Comparison of ENCODE assay signal across 24 mouse cellular contexts in genomic region chr3:136977859-136978258, GRCm38 (mm10).
"Had no signal": no experiment of that assay in that cellular context is flagged by ENCODE, and none has a peak within 500 bp of the region (broad histone marks: within the 10 kb centered on the region; RNA-seq: fewer than 3 reads in every experiment).

No protein-coding gene starts in this region.

- H3K4me3 ChIP-seq: intestine, embryonic 15.5 days; kidney, embryonic 15.5 days; left cerebral cortex, adult 2 months; limb, embryonic 12.5 days; limb, embryonic 15.5 days; megakaryocyte, embryonic 14.5 days; myocyte; stomach, embryonic 15.5 days had no signal

- H3K4me1 ChIP-seq: intestine, embryonic 15.5 days; kidney, embryonic 15.5 days; limb, embryonic 12.5 days; limb, embryonic 15.5 days; megakaryocyte, embryonic 14.5 days; stomach, embryonic 15.5 days had no signal

- H3K9me3 ChIP-seq: intestine, embryonic 15.5 days; kidney, embryonic 15.5 days; limb, embryonic 12.5 days; limb, embryonic 15.5 days; megakaryocyte, embryonic 14.5 days; stomach, embryonic 15.5 days had no signal

- H3K27ac ChIP-seq: intestine, embryonic 15.5 days; kidney, embryonic 15.5 days; left cerebral cortex, adult 2 months; limb, embryonic 12.5 days; limb, embryonic 15.5 days; liver, embryonic 14.5 days; stomach, embryonic 15.5 days had no signal

- H3K36me3 ChIP-seq: intestine, embryonic 15.5 days; kidney, embryonic 15.5 days; limb, embryonic 12.5 days; limb, embryonic 15.5 days; stomach, embryonic 15.5 days had no signal

- DNase-seq: kidney, adult 11 months; kidney, adult 8-10 months; kidney, postnatal 10 days; kidney, postnatal 36 days; layer of hippocampus, adult 9-11 months; liver, postnatal 0 days; lung, embryonic 14.5 days; lung, postnatal 36 days; retina, postnatal 1 day; right cerebral cortex, postnatal 25 days; spleen, adult 18-20 months; thymus, postnatal 25 days had no signal

- H3K4me2 ChIP-seq: intestine, embryonic 15.5 days; kidney, embryonic 15.5 days; limb, embryonic 12.5 days; limb, embryonic 15.5 days; liver, embryonic 11.5 days; lung, embryonic 14.5 days; stomach, embryonic 15.5 days had no signal

- H3K27me3 ChIP-seq: intestine, embryonic 15.5 days; kidney, embryonic 15.5 days; limb, embryonic 12.5 days; limb, embryonic 15.5 days; megakaryocyte, embryonic 14.5 days; stomach, embryonic 15.5 days had no signal

- ATAC-seq: intestine, embryonic 15.5 days; liver, postnatal 0 days; lung, postnatal 0 days; midbrain, embryonic 16.5 days had no signal

- H3K9ac ChIP-seq: intestine, embryonic 15.5 days; kidney, embryonic 15.5 days; limb, embryonic 12.5 days; limb, embryonic 15.5 days; liver, embryonic 14.5 days; liver, postnatal 0 days; lung, embryonic 14.5 days; stomach, embryonic 15.5 days had no signal
